Mouse (Mus musculus) right cerebral cortex, postnatal 10 days (tissue): ENCODE results near the gene Gpr84.

Source experiments
- DNase-seq, 2 experiments: peaks; one replicate each; pipeline ENCODE4 v3.0.0; 2021; ENCODE audit warnings: low spot score in 2 of 2

The Gpr84 gene

GRCm38 (mm10) chr15:103310365-103310910 lies at the start of gene Gpr84:
Gpr84 (minus strand) TSS chr15:103310612.
- DNase-seq: no peak

- DNase-seq: peak; percentile 75 to 77
Observed at GRCm38 (mm10) chr15:103359869-103360602, 49.6 kb upstream of the Gpr84 start.

- no peak for DNase-seq
Observed at GRCm38 (mm10) chr15:103359122-103359510, 48.7 kb upstream of the Gpr84 start.

GRCm38 (mm10) chr15:103358278-103359121 lies 48.1 kb upstream of the Gpr84 start:
- DNase-seq: no peak

- no peak for DNase-seq
Observed at GRCm38 (mm10) chr15:103357817-103358216, 47.4 kb upstream of the Gpr84 start.

GRCm38 (mm10) chr15:103356130-103356529 lies 45.7 kb upstream of the Gpr84 start:
- DNase-seq: no peak

GRCm38 (mm10) chr15:103355420-103355819 lies 45.0 kb upstream of the Gpr84 start:
- DNase-seq: no peak

GRCm38 (mm10) chr15:103354690-103355089 lies 44.3 kb upstream of the Gpr84 start:
- no peak for DNase-seq

- DNase-seq: no peak
Observed at GRCm38 (mm10) chr15:103353511-103354256, 43.3 kb upstream of the Gpr84 start.

- DNase-seq: peak; percentile 54 to 70
Observed at GRCm38 (mm10) chr15:103352856-103353255, 42.4 kb upstream of the Gpr84 start.

GRCm38 (mm10) chr15:103347275-103347684 lies 36.9 kb upstream of the Gpr84 start:
- peak; percentile 73 to 82 for DNase-seq

GRCm38 (mm10) chr15:103345789-103346188 lies 35.4 kb upstream of the Gpr84 start:
- no peak for DNase-seq

- DNase-seq: no peak
Observed at GRCm38 (mm10) chr15:103343556-103343955, 33.1 kb upstream of the Gpr84 start.

GRCm38 (mm10) chr15:103343008-103343407 lies 32.6 kb upstream of the Gpr84 start:
- no peak for DNase-seq

- DNase-seq: peak; percentile 79 to 87
Observed at GRCm38 (mm10) chr15:103342415-103342814, 32.0 kb upstream of the Gpr84 start.

GRCm38 (mm10) chr15:103341547-103341946 lies 31.1 kb upstream of the Gpr84 start:
- peak in 1 of 2 experiments; percentile 35 for DNase-seq

GRCm38 (mm10) chr15:103340786-103341185 lies 30.4 kb upstream of the Gpr84 start:
- DNase-seq: peak in 1 of 2 experiments; percentile 47

- peak; percentile 88 to 89 for DNase-seq
Observed at GRCm38 (mm10) chr15:103339961-103340337, 29.5 kb upstream of the Gpr84 start, which contains the start of gene Zfp385a. Zfp385a (minus strand) TSS chr15:103340093.

- DNase-seq: peak in 1 of 2 experiments; percentile 56
Observed at GRCm38 (mm10) chr15:103339166-103339960, 29.0 kb upstream of the Gpr84 start.

- DNase-seq: peak in 1 of 2 experiments; percentile 51
Observed at GRCm38 (mm10) chr15:103338829-103339165, 28.4 kb upstream of the Gpr84 start.
